Mouse (Mus musculus) gastrocnemius, postnatal 36 days (tissue): ENCODE results near the gene Nanos1. TPM values are rescaled to one million over a fixed set of nuclear protein-coding genes. Genes with fewer than 3 reads are reported as not detected.
A peak's percentile ranks its signal among the peaks of the same experiment; 100 is the strongest.

Source experiments
- DNase-seq, 2 experiments: peaks; one replicate each; pipeline ENCODE4 v3.0.0; 2022
- intact Hi-C: fragments of 180-260 bp; cut with DNase I; formaldehyde crosslinking; loops from one replicate; pipeline ENCODE4 v1.15.1; 2025
- microRNA-seq, 2 experiments: library from miRNA; unstranded; fragments of <30 nt; microRNA quantifications; one replicate each; pipeline ENCODE4 v1.2.0; 2021
- total RNA-seq, 2 experiments: library from RNA; stranded (reverse); gene quantifications; 2 replicates each; pipeline ENCODE4 v1.2.3; 2021

The Nanos1 gene
- total RNA-seq, 2 experiments from 2014 or later: 0.05 to 0.10 TPM

GRCm38 (mm10) chr19:60787465-60788150, 31.8 kb downstream of the Nanos1 start:
- no peak for DNase-seq
- intact Hi-C loops: no loop called here

GRCm38 (mm10) chr19:60788214-60788960, 32.6 kb downstream of the Nanos1 start:
- DNase-seq: no peak
- intact Hi-C loops: no loop called here

- no peak for DNase-seq
- intact Hi-C loops: no loop called here
Observed at GRCm38 (mm10) chr19:60789452-60789851, 33.7 kb downstream of the Nanos1 start.

GRCm38 (mm10) chr19:60789919-60790506, 34.2 kb downstream of the Nanos1 start:
- intact Hi-C loops: loop anchor here (2.0 kb wide), 1 partner anchor 21 kb away; the partner anchor contains the start of gene Fam45a
- DNase-seq: peak; percentile 23 to 59

- intact Hi-C loops: loop anchor here (2.0 kb wide), 1 partner anchor 20 kb away; the partner anchor contains the start of gene Fam45a
- peak; percentile 93 for DNase-seq
Observed at GRCm38 (mm10) chr19:60790551-60791161, 34.9 kb downstream of the Nanos1 start, which contains the start of gene Eif3a. Gene Eif3a, minus strand, starts transcription at chr19:60790658.

GRCm38 (mm10) chr19:60791164-60791563, 35.4 kb downstream of the Nanos1 start:
- DNase-seq: no peak
- intact Hi-C loops: loop anchor here (2.0 kb wide), 1 partner anchor 20 kb away; the partner anchor contains the start of gene Fam45a

GRCm38 (mm10) chr19:60793170-60793707, 37.5 kb downstream of the Nanos1 start:
- DNase-seq: no peak
- intact Hi-C loops: no loop called here

- intact Hi-C loops: no loop called here
- no peak for DNase-seq
Observed at GRCm38 (mm10) chr19:60795244-60795643, 39.5 kb downstream of the Nanos1 start.

- intact Hi-C loops: no loop called here
- DNase-seq: no peak
Observed at GRCm38 (mm10) chr19:60797415-60797814, 41.6 kb downstream of the Nanos1 start.

GRCm38 (mm10) chr19:60799867-60800569, 44.2 kb downstream of the Nanos1 start:
- intact Hi-C loops: no loop called here
- DNase-seq: no peak

GRCm38 (mm10) chr19:60804903-60805302, 49.1 kb downstream of the Nanos1 start:
- intact Hi-C loops: no loop called here
- no peak for DNase-seq

Small RNAs within 50 kb of the gene (microRNA-seq; reads per million reads assigned to microRNA genes)
- 0 reads per million in 2 experiments for gene mmu-mir-3084-1

Other genes with a start within 250 kb of the Nanos1 start
- 10 to 100 TPM; 31.0 to 31.3 TPM for gene Cacul1, start 175.0 kb upstream of the Nanos1 start, total RNA-seq
- gene Eif3a, start 34.7 kb downstream of the Nanos1 start, total RNA-seq: 10 to 100 TPM; 72.2 to 83.8 TPM
- 10 to 100 TPM in 1 of 2 experiments, 1 to 10 TPM in 1; 9.5 to 10.4 TPM for gene Fam45a, start 55.6 kb downstream of the Nanos1 start, total RNA-seq
- gene Sfxn4, start 105.5 kb downstream of the Nanos1 start, total RNA-seq: 1 to 10 TPM; 2.5 to 2.7 TPM
- gene Prdx3, start 118.6 kb downstream of the Nanos1 start, total RNA-seq: 100 to 1,000 TPM; 205 to 207 TPM
- gene Grk5, start 133.8 kb downstream of the Nanos1 start, total RNA-seq: 1 to 10 TPM; 3.5 to 4.1 TPM